In the genomic region with DNA sequence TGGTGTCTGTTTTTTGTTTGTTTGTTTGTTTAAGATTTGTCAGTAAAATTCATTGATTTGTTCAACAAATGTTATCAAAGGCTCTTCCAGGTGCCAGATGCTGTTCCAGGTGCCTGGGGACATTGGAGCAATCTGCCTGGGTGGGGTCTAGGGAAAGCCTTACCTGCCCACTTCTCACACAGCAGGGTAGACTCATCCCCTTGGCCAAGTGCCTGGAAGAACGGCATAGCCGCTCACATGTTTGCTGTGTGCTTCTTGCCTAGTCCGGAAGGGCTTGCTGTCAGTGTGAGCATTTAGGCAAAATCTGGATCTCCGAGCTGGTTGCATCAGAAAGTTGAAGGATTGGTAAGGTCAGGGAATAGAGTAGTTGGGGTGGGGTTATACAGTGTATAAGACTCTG, we compare ENCODE assay signal across 12 mouse cellular contexts. TPM values are rescaled to one million over a fixed set of nuclear protein-coding genes. Genes with fewer than 3 reads are reported as not detected.
A peak's percentile ranks its signal among the peaks of the same experiment; 100 is the strongest.
DNase-seq lines count a peak whose midpoint lies in the region.
"Had no signal": no experiment of that assay in that cellular context is flagged by ENCODE, and none has a peak within 500 bp of the region (broad histone marks: within the 10 kb centered on the region; RNA-seq: fewer than 3 reads in every experiment).

No protein-coding gene starts in this region.

- intact Hi-C loops in left cerebral cortex, postnatal 4 days (cut with DNase I): no loop called here

- DNase-seq in cerebellum, postnatal 10 days: peak; percentile 73 to 78
- no peak for DNase-seq in cerebellum, adult 11 months
- peak; percentile 48 to 60 for DNase-seq in cerebellum, postnatal 25 days
- DNase-seq in cerebellum, adult 9-10 months: no peak
- DNase-seq in left cerebral cortex, postnatal 4 days: peak; percentile 31
- DNase-seq in left cerebral cortex, adult 8-10 months (ENCODE audit: low spot score in 2 of 2): no peak
- no peak for DNase-seq in Muller cell, postnatal 12 days (ENCODE audit: inconsistent ontology term)
- DNase-seq: adrenal gland, adult 8-10 months; adrenal gland, postnatal 14 days; adrenal gland, postnatal 36 days; cerebellum, postnatal 36 days; embryo, embryonic 11 days had no signal

RNA-seq across cellular contexts. Expression of gene Med4, which starts 47.6 kb away (rescaled TPM):
- total RNA-seq in left cerebral cortex, postnatal 4 days (2021): 10 to 100 TPM; 34.9 to 43.6 TPM
- total RNA-seq in left cerebral cortex, adult 8-10 months (2022): 10 to 100 TPM; 28.2 to 32.6 (median 29.4) TPM

Comparison
In these comparisons a context has a peak if more than half of its experiments do, and no peak if none do; other contexts are left out.
1. DNase-seq: peak in cerebellum, postnatal 10 days (2 of 2), cerebellum, postnatal 25 days (2 of 2) and left cerebral cortex, postnatal 4 days (single experiment); none in cerebellum, adult 11 months (single experiment), cerebellum, adult 9-10 months (single experiment), left cerebral cortex, adult 8-10 months (0 of 2) and Muller cell, postnatal 12 days (single experiment).